Mouse (Mus musculus): ENCODE results near the gene Sema6d. TPM values are rescaled to one million over a fixed set of nuclear protein-coding genes. Genes with fewer than 3 reads are reported as not detected.

Sema6d gene
- polyA plus RNA-seq, 3 experiments from 2014 or later, result 2.2 to 6.6 (median 2.4) TPM

- ATAC-seq, result no peak
Observed at GRCm38 (mm10) chr2:124563759-124564158, 474.0 kb downstream of the Sema6d start.

- no peak for ATAC-seq
Observed at GRCm38 (mm10) chr2:124573734-124574133, 484.0 kb downstream of the Sema6d start.

- no peak for ATAC-seq
Observed at GRCm38 (mm10) chr2:124576053-124576452, 486.3 kb downstream of the Sema6d start.

- ATAC-seq, result no peak
Observed at GRCm38 (mm10) chr2:124583561-124583960, 493.8 kb downstream of the Sema6d start.

GRCm38 (mm10) chr2:124592750-124593149 is 503.0 kb downstream of the Sema6d start:
- no peak for ATAC-seq

GRCm38 (mm10) chr2:124599014-124599413 is 509.2 kb downstream of the Sema6d start:
- no peak for ATAC-seq

- no peak for ATAC-seq
Observed at GRCm38 (mm10) chr2:124601702-124602378, 512.1 kb downstream of the Sema6d start.

- ATAC-seq, result no peak
Observed at GRCm38 (mm10) chr2:124602379-124602913, 512.7 kb downstream of the Sema6d start.

GRCm38 (mm10) chr2:124605341-124605740 is 515.6 kb downstream of the Sema6d start:
- no peak for ATAC-seq

- no peak for ATAC-seq
Observed at GRCm38 (mm10) chr2:124607986-124608385, 518.2 kb downstream of the Sema6d start.

- ATAC-seq, result no peak
Observed at GRCm38 (mm10) chr2:124608546-124608945, 518.8 kb downstream of the Sema6d start.

- ATAC-seq, result no peak
Observed at GRCm38 (mm10) chr2:124609014-124609413, 519.2 kb downstream of the Sema6d start.

- peak; percentile 55 for ATAC-seq
Observed at GRCm38 (mm10) chr2:124609711-124610585, 520.2 kb downstream of the Sema6d start.

- no peak for ATAC-seq
Observed at GRCm38 (mm10) chr2:124610586-124611105, 520.9 kb downstream of the Sema6d start.

- ATAC-seq, result no peak
Observed at GRCm38 (mm10) chr2:124611226-124611625, 521.5 kb downstream of the Sema6d start.

- ATAC-seq, result no peak
Observed at GRCm38 (mm10) chr2:124612276-124612675, 522.5 kb downstream of the Sema6d start.

GRCm38 (mm10) chr2:124612727-124613510 is 523.1 kb downstream of the Sema6d start:
- ATAC-seq, result no peak

GRCm38 (mm10) chr2:124613671-124614210 is 524.0 kb downstream of the Sema6d start:
- no peak for ATAC-seq

- no peak for ATAC-seq
Observed at GRCm38 (mm10) chr2:124616746-124617145, 527.0 kb downstream of the Sema6d start.

- no peak for ATAC-seq
Observed at GRCm38 (mm10) chr2:124617440-124617839, 527.7 kb downstream of the Sema6d start.

- no peak for ATAC-seq
Observed at GRCm38 (mm10) chr2:124618091-124618490, 528.3 kb downstream of the Sema6d start.
